Mouse (Mus musculus): ENCODE results near the gene Necab3. TPM values are rescaled to one million over a fixed set of nuclear protein-coding genes. Genes with fewer than 3 reads are reported as not detected.

Necab3 gene
- polyA plus RNA-seq, 1 experiment from 2014 or later: 23.6 TPM

- Histone ChIP-seq H3K4me2 (ENCODE audit: low read length) (no peak overlapping the region), H3K27ac (ENCODE audit: low read depth, low read length) (peak overlapping the region; percentile 1; the same call in 1 of the 2 replicates), H3K27me3 (replicated peaks; ENCODE audit: control insufficient read depth, insufficient read depth, low read length) (no peaks in the 10 kb centered on the region), H3K36me3 (ENCODE audit: control insufficient read depth, insufficient read depth, low read length) (peaks cover 21% of the 10 kb centered on the region; the same call in 1 of the 2 replicates), H3K4me3 (ENCODE audit: low read depth, low read length) (no peak overlapping the region), H3K9ac (ENCODE audit: low read length) (no peak overlapping the region), H3K4me1 (ENCODE audit: control insufficient read depth, insufficient read depth, low read length) (peaks cover 4% of the 10 kb centered on the region; the same call in 1 of the 2 replicates), H3K9me3 (replicated peaks; ENCODE audit: control insufficient read depth, low read length) (no peaks in the 10 kb centered on the region)
- 57% methylated on average over 5 of the region's 5 CpGs for WGBS
- ATAC-seq (no peak), DNase-seq (ENCODE audit: low spot score) (no peak)
These were observed 60.1 kb downstream of the Necab3 start for GRCm38 (mm10) chr2:154498571-154498970.

- DNase-seq (ENCODE audit: low spot score) (no peak), ATAC-seq (no peak)
- Histone ChIP-seq H3K4me3 (ENCODE audit: low read depth, low read length) (no peak overlapping the region), H3K9me3 (replicated peaks; ENCODE audit: control insufficient read depth, low read length) (no peaks in the 10 kb centered on the region), H3K4me2 (ENCODE audit: low read length) (no peak overlapping the region), H3K9ac (ENCODE audit: low read length) (no peak overlapping the region), H3K36me3 (ENCODE audit: control insufficient read depth, insufficient read depth, low read length) (no peaks in the 10 kb centered on the region), H3K27me3 (replicated peaks; ENCODE audit: control insufficient read depth, insufficient read depth, low read length) (no peaks in the 10 kb centered on the region), H3K4me1 (ENCODE audit: control insufficient read depth, insufficient read depth, low read length) (peaks cover 7% of the 10 kb centered on the region), H3K27ac (ENCODE audit: low read depth, low read length) (no peak overlapping the region)
- WGBS: 93% methylated on average over 4 of the region's 4 CpGs
These were observed 63.7 kb downstream of the Necab3 start for GRCm38 (mm10) chr2:154495021-154495420.

Other genes starting within 250 kb of the Necab3 start
- gene Cdk5rap1, start 185.9 kb downstream of the Necab3 start, polyA plus RNA-seq (2014; fragmentation: Nextera tagmentation; extraction: Ambion mirVana): 18.8 and 24.1 TPM in 2 replicates
- gene Snta1, start 150.8 kb downstream of the Necab3 start, polyA plus RNA-seq (2014; fragmentation: Nextera tagmentation; extraction: Ambion mirVana): 2.6 and 4.6 TPM in 2 replicates
- gene Cbfa2t2, start 122.4 kb downstream of the Necab3 start, polyA plus RNA-seq (2014; fragmentation: Nextera tagmentation; extraction: Ambion mirVana): 51.9 and 59.4 TPM in 2 replicates
- 1.2 TPM in 2 replicates for gene 1700003F12Rik, start 11.8 kb downstream of the Necab3 start, polyA plus RNA-seq (2014; fragmentation: Nextera tagmentation; extraction: Ambion mirVana)
- gene Actl10, start 7.1 kb downstream of the Necab3 start, polyA plus RNA-seq (2014; fragmentation: Nextera tagmentation; extraction: Ambion mirVana): 0.15 and 0.19 TPM in 2 replicates
- gene E2f1, start 11.0 kb upstream of the Necab3 start, polyA plus RNA-seq (2014; fragmentation: Nextera tagmentation; extraction: Ambion mirVana): 3.5 and 5.0 TPM in 2 replicates
- gene Pxmp4, start 44.8 kb upstream of the Necab3 start, polyA plus RNA-seq (2014; fragmentation: Nextera tagmentation; extraction: Ambion mirVana): 14.8 and 15.2 TPM in 2 replicates
- 2.2 and 2.4 TPM in 2 replicates for gene Zfp341, start 54.4 kb upstream of the Necab3 start, polyA plus RNA-seq (2014; fragmentation: Nextera tagmentation; extraction: Ambion mirVana)
- gene 4930519P11Rik, start 54.5 kb upstream of the Necab3 start, polyA plus RNA-seq (2014; fragmentation: Nextera tagmentation; extraction: Ambion mirVana): 0.65 TPM in 1 of 2 replicates, not detected in the other
- 21.6 and 22.4 TPM in 2 replicates for gene Chmp4b, start 92.8 kb upstream of the Necab3 start, polyA plus RNA-seq (2014; fragmentation: Nextera tagmentation; extraction: Ambion mirVana)
- not detected in 2 replicates for gene Gm14214, start 211.1 kb upstream of the Necab3 start, polyA plus RNA-seq (2014; fragmentation: Nextera tagmentation; extraction: Ambion mirVana)
- 109 and 116 TPM in 2 replicates for gene Raly, start 232.2 kb upstream of the Necab3 start, polyA plus RNA-seq (2014; fragmentation: Nextera tagmentation; extraction: Ambion mirVana)
- gene a, start 232.5 kb upstream of the Necab3 start, polyA plus RNA-seq (2014; fragmentation: Nextera tagmentation; extraction: Ambion mirVana): 0.89 and 2.4 TPM in 2 replicates

Data from forebrain, embryonic 14.5 days (tissue).